Mouse (Mus musculus): ENCODE results near the gene Eif4g3. TPM values are rescaled to one million over a fixed set of nuclear protein-coding genes. Genes with fewer than 3 reads are reported as not detected.

The Eif4g3 gene
- total and polyA plus RNA-seq, 2 experiments from 2014 or later = 36.5 to 55.9 TPM

GRCm38 (mm10) chr4:138187995-138188394 is 195.2 kb downstream of the Eif4g3 start:
- 80% methylated on average over 7 of the region's 7 CpGs for WGBS
- Histone ChIP-seq H3K4me3 (ENCODE audit: low read length) (no peak overlapping the region), H3K27ac (no peak overlapping the region), H3K9me3 (ENCODE audit: low read length) (no peaks in the 10 kb centered on the region), H3K9ac (replicated peaks; ENCODE audit: low read length) (no peak overlapping the region), H3K27me3 (ENCODE audit: insufficient read depth, low read length) (no peaks in the 10 kb centered on the region), H3K36me3 (ENCODE audit: insufficient read depth, low read length) (peaks cover 80% of the 10 kb centered on the region), H3K4me1 (ENCODE audit: insufficient read depth, low read length) (no peaks in the 10 kb centered on the region), H3K4me2 (ENCODE audit: low read depth, low read length) (no peak overlapping the region)
- TF ChIP-seq CTCF (IDR thresholded peaks at IDR 0.05; ENCODE audit: low read depth) = no peak
- DNase-seq (ENCODE audit: low spot score) = no peak
- no peak for ATAC-seq

GRCm38 (mm10) chr4:138192561-138192960 is 199.7 kb downstream of the Eif4g3 start:
- H3K4me1 ChIP-seq (ENCODE audit: insufficient read depth, low read length) = no peaks in the 10 kb centered on the region
- DNase-seq (ENCODE audit: low spot score) = no peak
- 82% methylated on average over 5 of the region's 5 CpGs for WGBS

GRCm38 (mm10) chr4:138200769-138201168 is 207.9 kb downstream of the Eif4g3 start:
- Histone ChIP-seq H3K4me2 (ENCODE audit: low read depth, low read length) (no peak overlapping the region), H3K9me3 (ENCODE audit: low read length) (no peaks in the 10 kb centered on the region), H3K36me3 (ENCODE audit: insufficient read depth, low read length) (peaks cover 64% of the 10 kb centered on the region), H3K4me1 (ENCODE audit: insufficient read depth, low read length) (no peaks in the 10 kb centered on the region), H3K27ac (no peak overlapping the region), H3K4me3 (ENCODE audit: low read length) (no peak overlapping the region), H3K9ac (replicated peaks; ENCODE audit: low read length) (no peak overlapping the region), H3K27me3 (ENCODE audit: insufficient read depth, low read length) (no peaks in the 10 kb centered on the region)
- no peak for DNase-seq (ENCODE audit: low spot score)
- WGBS = 94% methylated on average over 3 of the region's 3 CpGs
- TF ChIP-seq CTCF (IDR thresholded peaks at IDR 0.05; ENCODE audit: low read depth) = no peak
- no peak for ATAC-seq

More at GRCm38 (mm10) chr4:138192561-138192960, 199.7 kb downstream of the Eif4g3 start:
- peaks cover 76% of the 10 kb centered on the region for H3K36me3 ChIP-seq (ENCODE audit: insufficient read depth, low read length)
- no peak overlapping the region for H3K27ac ChIP-seq
- no peak for ATAC-seq
- no peaks in the 10 kb centered on the region for H3K27me3 ChIP-seq (ENCODE audit: insufficient read depth, low read length)
- TF ChIP-seq CTCF (IDR thresholded peaks at IDR 0.05; ENCODE audit: low read depth) = no peak
- H3K9me3 ChIP-seq (ENCODE audit: low read length) = no peaks in the 10 kb centered on the region
- H3K4me3 ChIP-seq (ENCODE audit: low read length) = no peak overlapping the region
- no peak overlapping the region for H3K4me2 ChIP-seq (ENCODE audit: low read depth, low read length)
- no peak overlapping the region for H3K9ac ChIP-seq (replicated peaks; ENCODE audit: low read length)

- Histone ChIP-seq H3K4me2 (ENCODE audit: low read depth, low read length) (no peak overlapping the region), H3K9me3 (ENCODE audit: low read length) (no peaks in the 10 kb centered on the region), H3K36me3 (ENCODE audit: insufficient read depth, low read length) (peaks cover 59% of the 10 kb centered on the region), H3K27ac (no peak overlapping the region), H3K9ac (replicated peaks; ENCODE audit: low read length) (no peak overlapping the region), H3K27me3 (ENCODE audit: insufficient read depth, low read length) (no peaks in the 10 kb centered on the region), H3K4me3 (ENCODE audit: low read length) (no peak overlapping the region), H3K4me1 (ENCODE audit: insufficient read depth, low read length) (no peaks in the 10 kb centered on the region)
- DNase-seq (ENCODE audit: low spot score) (no peak), ATAC-seq (no peak)
- 77% methylated on average over 9 of the region's 9 CpGs for WGBS
- TF ChIP-seq CTCF (IDR thresholded peaks at IDR 0.05; ENCODE audit: low read depth) = no peak
Observed at GRCm38 (mm10) chr4:138201696-138202095, 208.9 kb downstream of the Eif4g3 start.

GRCm38 (mm10) chr4:138210116-138210515 is 217.3 kb downstream of the Eif4g3 start:
- no peaks in the 10 kb centered on the region for H3K9me3 ChIP-seq (ENCODE audit: low read length)
- no peak for ATAC-seq
- H3K4me1 ChIP-seq (ENCODE audit: insufficient read depth, low read length) = no peaks in the 10 kb centered on the region
- no peak overlapping the region for H3K27ac ChIP-seq
- H3K4me2 ChIP-seq (ENCODE audit: low read depth, low read length) = no peak overlapping the region
- no peak for DNase-seq (ENCODE audit: low spot score)
- H3K9ac ChIP-seq (replicated peaks; ENCODE audit: low read length) = no peak overlapping the region
- H3K36me3 ChIP-seq (ENCODE audit: insufficient read depth, low read length) = peaks cover 27% of the 10 kb centered on the region; the same call in 1 of the 2 replicates
- no peaks in the 10 kb centered on the region for H3K27me3 ChIP-seq (ENCODE audit: insufficient read depth, low read length)
- no peak overlapping the region for H3K4me3 ChIP-seq (ENCODE audit: low read length)
- no peak for TF ChIP-seq CTCF (IDR thresholded peaks at IDR 0.05; ENCODE audit: low read depth)
- 82% methylated on average over 5 of the region's 5 CpGs for WGBS

GRCm38 (mm10) chr4:138213861-138214260 is 221.0 kb downstream of the Eif4g3 start:
- Histone ChIP-seq H3K4me2 (ENCODE audit: low read depth, low read length) (no peak overlapping the region), H3K9me3 (ENCODE audit: low read length) (no peaks in the 10 kb centered on the region), H3K27me3 (ENCODE audit: insufficient read depth, low read length) (no peaks in the 10 kb centered on the region), H3K4me3 (ENCODE audit: low read length) (no peak overlapping the region), H3K9ac (replicated peaks; ENCODE audit: low read length) (no peak overlapping the region), H3K36me3 (ENCODE audit: insufficient read depth, low read length) (peaks cover 8% of the 10 kb centered on the region; the same call in 1 of the 2 replicates), H3K27ac (no peak overlapping the region), H3K4me1 (ENCODE audit: insufficient read depth, low read length) (peaks cover 11% of the 10 kb centered on the region)
- WGBS = 90% methylated on average over 3 of the region's 3 CpGs
- DNase-seq (ENCODE audit: low spot score) (no peak), ATAC-seq (no peak)
- no peak for TF ChIP-seq CTCF (IDR thresholded peaks at IDR 0.05; ENCODE audit: low read depth)

GRCm38 (mm10) chr4:138215671-138216199 is 222.9 kb downstream of the Eif4g3 start:
- WGBS = 42% methylated on average over 13 of the region's 13 CpGs
- peak overlapping the region; percentile 100 for H3K27ac ChIP-seq
- H3K4me3 ChIP-seq (ENCODE audit: low read length) = peak overlapping the region; percentile 89
- H3K27me3 ChIP-seq (ENCODE audit: insufficient read depth, low read length) = no peaks in the 10 kb centered on the region
- 0 out of 2 replicates have a peak, but pooled peaks cover 2% of the 10 kb centered on the region for H3K36me3 ChIP-seq (ENCODE audit: insufficient read depth, low read length)
- no peak for ATAC-seq
- no peak for DNase-seq (ENCODE audit: low spot score)
- H3K4me1 ChIP-seq (ENCODE audit: insufficient read depth, low read length) = peaks cover 11% of the 10 kb centered on the region
- H3K9ac ChIP-seq (replicated peaks; ENCODE audit: low read length) = peak overlapping the region; percentile 98
- no peak for TF ChIP-seq CTCF (IDR thresholded peaks at IDR 0.05; ENCODE audit: low read depth)
- peak overlapping the region; percentile 87 for H3K4me2 ChIP-seq (ENCODE audit: low read depth, low read length)
- H3K9me3 ChIP-seq (ENCODE audit: low read length) = no peaks in the 10 kb centered on the region

All from hindbrain, postnatal 0 days (tissue).